Mouse (Mus musculus) hindbrain, embryonic 11.5 days (tissue): ENCODE data around the gene Abcg5. TPM values are rescaled to one million over a fixed set of nuclear protein-coding genes. Genes with fewer than 3 reads are reported as not detected.

Experiments used
- ATAC-seq: fragments of 200-750 bp; cut with Nextera tagmentation; 2 replicates; pipeline ENCODE4 v1.8.0; 2017; ENCODE audit warnings: mild to moderate bottlenecking, moderate TSS enrichment, moderate library complexity; ENCODE audit not compliant: low FRiP score
- DNase-seq: peaks from one replicate; pipeline ENCODE4 v3.0.0-alpha.2; 2015; ENCODE audit warnings: low spot score
- H3K27ac ChIP-seq: fragments of 300-500 bp; sonication (generic); 2 replicates; pipeline ENCODE4 v1.5.1; 2014; ENCODE audit warnings: mild to moderate bottlenecking, low read depth, low read length
- H3K27me3 ChIP-seq: fragments of 300-500 bp; sonication (generic); 2 replicates; pipeline ENCODE4 v1.6.1; 2014; ENCODE audit warnings: mild to moderate bottlenecking, low read length, moderate library complexity, mixed read lengths; ENCODE audit not compliant: control insufficient read depth, insufficient read depth
- H3K36me3 ChIP-seq: fragments of 300-500 bp; sonication (generic); 2 replicates; pipeline ENCODE4 v1.6.1; 2014; ENCODE audit warnings: mild to moderate bottlenecking, low read length, moderate library complexity, mixed read lengths; ENCODE audit not compliant: control insufficient read depth, insufficient read depth
- H3K4me1 ChIP-seq: fragments of 300-500 bp; sonication (generic); replicated peaks from 2 replicates; pipeline ENCODE4 v1.6.1; 2014; ENCODE audit warnings: low read length, mixed read lengths; ENCODE audit not compliant: control insufficient read depth, insufficient read depth
- H3K4me2 ChIP-seq: fragments of 300-500 bp; sonication (generic); replicated peaks from 2 replicates; pipeline ENCODE4 v1.6.1; 2014; ENCODE audit warnings: mild to moderate bottlenecking, low read depth, low read length
- H3K4me3 ChIP-seq: fragments of 300-500 bp; sonication (generic); 2 replicates; pipeline ENCODE4 v1.5.1; 2014; ENCODE audit warnings: low read depth, low read length
- H3K9ac ChIP-seq: fragments of 300-500 bp; sonication (generic); 2 replicates; pipeline ENCODE4 v1.6.1; 2014; ENCODE audit warnings: low read depth, low read length
- H3K9me3 ChIP-seq: fragments of 300-500 bp; sonication (generic); 2 replicates; pipeline ENCODE4 v1.6.1; 2016; ENCODE audit warnings: low read length; ENCODE audit not compliant: control insufficient read depth
- WGBS: fragments of 180-500 bp; shearing (Covaris S2); extraction: QIAGEN DNeasy Blood & Tissue Kit; methylation state at CpG from one replicate; pipeline ENCODE4 v1.1.7; 2014; 5-methylcytosine and 5-hydroxymethylcytosine counted together
- polyA plus RNA-seq: library from polyadenylated mRNA; unstranded; fragments of >200 nt; fragmentation: Nextera tagmentation; extraction: Ambion mirVana; gene quantifications from 2 replicates; pipeline ENCODE4 v1.2.1, GENCODE M21; 2014

The Abcg5 gene
- polyA plus RNA-seq: 2.2 and 3.0 TPM in 2 replicates

GRCm38 (mm10) chr17:84682734-84683717 lies at the start of gene Abcg5:
Gene Abcg5, minus strand, starts transcription at chr17:84683011.
- DNase-seq: no peak
- ATAC-seq: no peak
- H3K27ac ChIP-seq: no peak within 1 kb of the TSS
- no peaks in the 10 kb centered on the region for H3K4me1 ChIP-seq
- H3K4me3 ChIP-seq: no peak within 1 kb of the TSS
- H3K36me3 ChIP-seq: no peaks in the 10 kb centered on the region
- no peaks in the 10 kb centered on the region for H3K27me3 ChIP-seq
- H3K4me2 ChIP-seq: no peak within 1 kb of the TSS
- no peaks in the 10 kb centered on the region for H3K9me3 ChIP-seq
- WGBS: 73% methylated on average over 18 of the region's 18 CpGs
- H3K9ac ChIP-seq: no peak within 1 kb of the TSS

GRCm38 (mm10) chr17:84732612-84733011 lies 49.8 kb upstream of the Abcg5 start:
- 94% methylated on average over 8 of the region's 8 CpGs for WGBS
- H3K4me1 ChIP-seq: no peaks in the 10 kb centered on the region
- no peaks in the 10 kb centered on the region; the same call in 1 of the 2 replicates for H3K36me3 ChIP-seq
- no peak overlapping the region for H3K27ac ChIP-seq
- no peaks in the 10 kb centered on the region for H3K27me3 ChIP-seq
- H3K4me2 ChIP-seq: no peak overlapping the region
- DNase-seq: no peak
- no peaks in the 10 kb centered on the region for H3K9me3 ChIP-seq
- no peak overlapping the region for H3K4me3 ChIP-seq
- H3K9ac ChIP-seq: no peak overlapping the region
- ATAC-seq: no peak

GRCm38 (mm10) chr17:84731361-84731760 lies 48.5 kb upstream of the Abcg5 start:
- 93% methylated on average over 12 of the region's 12 CpGs for WGBS
- Histone ChIP-seq H3K4me2 (no peak overlapping the region), H3K9me3 (no peaks in the 10 kb centered on the region), H3K9ac (no peak overlapping the region), H3K4me1 (no peaks in the 10 kb centered on the region), H3K36me3 (no peaks in the 10 kb centered on the region; the same call in 1 of the 2 replicates), H3K27me3 (no peaks in the 10 kb centered on the region), H3K27ac (no peak overlapping the region), H3K4me3 (no peak overlapping the region)
- ATAC-seq (no peak), DNase-seq (no peak)

- H3K4me1 ChIP-seq: no peaks in the 10 kb centered on the region
- DNase-seq (no peak), ATAC-seq (no peak)
- no peak overlapping the region for H3K4me2 ChIP-seq
- 92% methylated on average over 5 of the region's 5 CpGs for WGBS
- no peak overlapping the region for H3K27ac ChIP-seq
- no peak overlapping the region for H3K9ac ChIP-seq
- no peaks in the 10 kb centered on the region; the same call in 1 of the 2 replicates for H3K36me3 ChIP-seq
- H3K27me3 ChIP-seq: no peaks in the 10 kb centered on the region
- H3K4me3 ChIP-seq: no peak overlapping the region
- no peaks in the 10 kb centered on the region for H3K9me3 ChIP-seq
Measured at GRCm38 (mm10) chr17:84729140-84729539, 46.3 kb upstream of the Abcg5 start.

DNA sequence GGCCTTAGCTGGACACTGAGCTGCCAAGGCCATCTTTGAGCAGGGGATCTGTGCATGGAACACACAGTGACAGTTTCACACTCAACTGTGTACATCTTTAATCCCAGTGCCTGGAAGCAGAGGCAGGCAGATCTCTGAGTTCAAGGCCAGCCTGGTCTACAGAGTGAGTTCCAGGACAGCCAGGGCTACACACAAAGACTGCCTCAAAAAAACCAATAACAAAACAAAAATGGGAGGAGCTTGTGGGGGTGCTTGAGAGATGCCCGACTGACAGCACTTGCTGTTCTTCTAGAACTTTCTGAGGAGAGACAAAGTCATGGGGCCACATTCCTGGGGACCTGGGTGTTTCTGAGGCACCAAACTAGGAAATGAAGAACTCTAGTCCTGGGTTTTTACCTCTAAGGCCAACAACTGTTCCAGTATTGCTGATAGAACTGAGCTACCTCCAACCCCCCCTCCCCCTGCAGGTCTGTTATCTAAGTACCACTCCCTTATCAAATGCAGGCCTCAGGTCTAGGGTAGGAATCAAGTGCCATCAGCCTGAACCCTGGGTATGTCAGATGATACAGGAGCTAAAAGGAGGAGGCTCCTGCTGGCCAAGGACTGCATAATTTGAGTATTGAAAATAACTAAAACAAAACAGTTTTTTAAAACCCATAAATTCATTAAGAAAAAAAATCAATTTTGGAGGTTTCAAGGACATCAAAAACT lies 45.5 kb upstream of the Abcg5 start:
- Histone ChIP-seq H3K27ac (no peak overlapping the region), H3K27me3 (no peaks in the 10 kb centered on the region), H3K4me1 (no peaks in the 10 kb centered on the region), H3K36me3 (no peaks in the 10 kb centered on the region; the same call in 1 of the 2 replicates), H3K4me3 (no peak overlapping the region), H3K9me3 (no peaks in the 10 kb centered on the region), H3K9ac (no peak overlapping the region), H3K4me2 (no peak overlapping the region)
- DNase-seq: no peak
- WGBS: 85% methylated on average over 1 of the region's 1 CpGs
- ATAC-seq: no peak

GRCm38 (mm10) chr17:84725163-84725562 lies 42.4 kb upstream of the Abcg5 start:
- no peaks in the 10 kb centered on the region for H3K27me3 ChIP-seq
- no peaks in the 10 kb centered on the region for H3K4me1 ChIP-seq
- H3K27ac ChIP-seq: no peak overlapping the region
- H3K4me3 ChIP-seq: no peak overlapping the region
- DNase-seq (no peak), ATAC-seq (no peak)
- no peak overlapping the region for H3K9ac ChIP-seq
- H3K4me2 ChIP-seq: no peak overlapping the region
- no peaks in the 10 kb centered on the region for H3K9me3 ChIP-seq
- no peaks in the 10 kb centered on the region; the same call in 1 of the 2 replicates for H3K36me3 ChIP-seq
- WGBS: 100% methylated on average over 3 of the region's 3 CpGs

DNA sequence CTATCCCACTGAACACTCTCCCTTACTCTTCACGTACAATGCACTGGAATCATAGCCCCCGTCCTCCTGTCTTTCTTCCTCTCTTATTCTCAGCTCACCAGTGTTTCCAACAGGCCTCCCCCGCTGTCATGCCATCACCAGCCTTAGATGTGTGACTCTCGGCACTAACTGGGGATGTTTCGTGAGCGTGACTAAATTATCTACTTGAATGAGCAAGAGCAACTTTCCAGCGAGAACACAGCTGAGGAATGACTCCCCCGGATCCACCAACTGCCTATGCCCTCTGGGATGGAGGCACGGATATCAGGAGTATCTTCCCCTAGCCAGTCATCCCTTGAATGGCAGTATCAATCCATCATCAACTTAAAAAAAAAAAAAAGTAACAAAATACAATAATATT lies 41.2 kb upstream of the Abcg5 start:
- 60% methylated on average over 9 of the region's 9 CpGs for WGBS
- Histone ChIP-seq H3K4me2 (no peak overlapping the region), H3K27ac (no peak overlapping the region), H3K27me3 (no peaks in the 10 kb centered on the region), H3K4me1 (no peaks in the 10 kb centered on the region), H3K36me3 (no peaks in the 10 kb centered on the region; the same call in 1 of the 2 replicates), H3K4me3 (no peak overlapping the region), H3K9me3 (no peaks in the 10 kb centered on the region), H3K9ac (no peak overlapping the region)
- DNase-seq (no peak), ATAC-seq (no peak)

DNA sequence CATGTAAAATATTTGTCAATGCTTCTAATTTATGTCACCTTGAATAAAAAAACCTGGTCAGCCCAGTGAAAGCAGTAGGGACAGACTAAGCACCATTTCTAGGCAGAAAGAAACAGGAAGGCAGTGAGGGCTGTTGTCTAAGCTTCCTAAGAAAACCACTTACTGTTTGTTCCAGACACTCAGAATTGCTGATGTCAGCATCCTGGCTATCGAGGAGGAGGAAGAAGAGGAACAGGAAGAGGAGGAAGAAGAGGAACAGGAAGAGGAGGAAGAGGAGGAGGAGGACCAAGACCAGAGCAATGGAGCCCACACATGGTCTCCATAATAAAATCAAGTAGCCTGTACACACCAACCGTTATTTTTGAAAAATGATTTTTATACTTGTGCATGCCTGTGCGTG lies 36.3 kb upstream of the Abcg5 start:
- no peak for DNase-seq
- no peak for ATAC-seq
- Histone ChIP-seq H3K4me1 (0 out of 2 replicates have a peak, but pooled peaks cover 2% of the 10 kb centered on the region), H3K4me2 (no peak overlapping the region), H3K36me3 (no peaks in the 10 kb centered on the region), H3K4me3 (no peak overlapping the region), H3K27me3 (no peaks in the 10 kb centered on the region), H3K9ac (no peak overlapping the region), H3K27ac (no peak overlapping the region), H3K9me3 (no peaks in the 10 kb centered on the region)
- WGBS: 91% methylated on average over 3 of the region's 3 CpGs
